Mouse (Mus musculus) activated CD4-positive, CD25-positive, alpha-beta regulatory T cell (primary cell): Measurements from ENCODE around the gene Cyp3a41b. TPM values are rescaled to one million over a fixed set of nuclear protein-coding genes. Genes with fewer than 3 reads are reported as not detected.

Experiments
- polyA plus RNA-seq, 2 experiments: library from polyadenylated mRNA; unstranded; fragments of 100-300 nt; shearing (Covaris generic); gene quantifications; one replicate each; pipeline ENCODE4 v1.2.1; 2017

The Cyp3a41b gene
- polyA plus RNA-seq: not detected

DNA sequence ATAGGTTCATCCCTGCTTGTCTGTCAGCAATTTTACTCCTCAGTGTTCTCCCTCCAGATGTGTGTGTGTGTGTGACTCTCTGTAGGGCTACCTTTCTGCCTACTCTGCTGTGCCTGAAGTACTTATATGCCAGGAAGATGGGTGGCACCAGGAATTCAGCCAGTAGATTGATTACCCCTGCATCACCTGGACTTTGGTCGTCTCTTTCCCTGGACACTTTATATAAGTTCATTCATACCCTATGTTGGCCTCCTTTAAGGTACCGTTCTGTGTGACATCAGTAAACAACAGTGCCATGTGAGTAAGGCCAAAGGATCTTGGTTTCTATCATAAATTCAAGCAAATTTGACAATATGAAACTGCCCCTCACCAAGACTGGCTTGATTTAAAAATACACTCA lies at the start of gene Cyp3a41b:
Gene Cyp3a41b (minus strand): TSS at position 101 of the 400 bp plus-strand sequence.

Other genes starting within 250 kb of the Cyp3a41b start
- not detected for gene Cyp3a57, start 239.5 kb downstream of the Cyp3a41b start, polyA plus RNA-seq
- not detected for gene Cyp3a16, start 115.0 kb downstream of the Cyp3a41b start, polyA plus RNA-seq
- not detected for gene Cyp3a41a, start 135.4 kb upstream of the Cyp3a41b start, polyA plus RNA-seq
- not detected for gene Cyp3a44, start 221.1 kb upstream of the Cyp3a41b start, polyA plus RNA-seq